Mouse (Mus musculus) stomach, postnatal 0 days (tissue): ENCODE data around the gene Caln1. TPM values are rescaled to one million over a fixed set of nuclear protein-coding genes. Genes with fewer than 3 reads are reported as not detected.

Experiments used
- ATAC-seq: fragments of 200-750 bp; cut with Nextera tagmentation; 2 replicates; pipeline ENCODE4 v1.8.0; 2017; ENCODE audit not compliant: low FRiP score, low TSS enrichment
- DNase-seq: peaks from one replicate; pipeline ENCODE4 v3.0.0-alpha.2; 2016; ENCODE audit warnings: low spot score
- H3K27ac ChIP-seq: fragments of 300-500 bp; sonication (generic); replicated peaks from 2 replicates; pipeline ENCODE4 v1.5.1; 2014; ENCODE audit warnings: mild to moderate bottlenecking, control low read depth
- H3K27me3 ChIP-seq: fragments of 300-500 bp; sonication (generic); 2 replicates; pipeline ENCODE4 v1.6.1; 2014; ENCODE audit warnings: low read length; ENCODE audit not compliant: control insufficient read depth, insufficient read depth
- H3K36me3 ChIP-seq: fragments of 300-500 bp; sonication (generic); 2 replicates; pipeline ENCODE4 v1.6.1; 2014; ENCODE audit warnings: low read length, mixed read lengths; ENCODE audit not compliant: control insufficient read depth, insufficient read depth
- H3K4me1 ChIP-seq: fragments of 300-500 bp; sonication (generic); replicated peaks from 2 replicates; pipeline ENCODE4 v1.6.1; 2014; ENCODE audit warnings: antibody characterized with exemption; ENCODE audit not compliant: control insufficient read depth, insufficient read depth
- H3K4me2 ChIP-seq: fragments of 300-500 bp; sonication (generic); replicated peaks from 2 replicates; pipeline ENCODE4 v1.6.1; 2014; ENCODE audit warnings: low read depth, mild to moderate bottlenecking, control low read depth, moderate library complexity
- H3K4me3 ChIP-seq: fragments of 300-500 bp; sonication (generic); 2 replicates; pipeline ENCODE4 v1.5.1; 2014; ENCODE audit warnings: low read depth, low read length, control low read depth
- H3K9ac ChIP-seq: fragments of 300-500 bp; sonication (generic); 2 replicates; pipeline ENCODE4 v1.6.1; 2014; ENCODE audit warnings: mild to moderate bottlenecking, low read length, control low read depth, mixed read lengths
- H3K9me3 ChIP-seq: fragments of 300-500 bp; sonication (generic); 2 replicates; pipeline ENCODE4 v1.6.1; 2016; ENCODE audit warnings: low read length; ENCODE audit not compliant: control insufficient read depth
- CTCF ChIP-seq: IDR thresholded peaks from 2 replicates; pipeline ENCODE4 v1.5.1; 2016; ENCODE audit warnings: antibody characterized with exemption, low read depth, mild to moderate bottlenecking, moderate library complexity
- EP300 ChIP-seq: optimal IDR thresholded peaks from 2 replicates; pipeline ENCODE3; 2016; ENCODE audit warnings: antibody characterized with exemption
- WGBS: fragments of 180-500 bp; shearing (Covaris S2); extraction: QIAGEN DNeasy Blood & Tissue Kit; methylation state at CpG from one replicate; pipeline ENCODE4 v1.1.7; 2014; 5-methylcytosine and 5-hydroxymethylcytosine counted together
- polyA plus RNA-seq: library from polyadenylated mRNA; unstranded; fragments of >200 nt; fragmentation: Nextera tagmentation; extraction: Ambion mirVana; gene quantifications from 2 replicates; pipeline ENCODE4 v1.2.1, GENCODE M21; 2015

The Caln1 gene
- polyA plus RNA-seq, 1 experiment from 2014 or later, result 0.11 TPM

GRCm38 (mm10) chr5:130792755-130793452, 423.6 kb downstream of the Caln1 start:
- TF ChIP-seq CTCF, result no peak
- no peak for TF ChIP-seq EP300
- Histone ChIP-seq H3K4me3 (no peak overlapping the region), H3K9me3 (no peaks in the 10 kb centered on the region), H3K27ac (no peak overlapping the region), H3K9ac (no peak overlapping the region), H3K36me3 (no peaks in the 10 kb centered on the region), H3K27me3 (no peaks in the 10 kb centered on the region), H3K4me2 (no peak overlapping the region), H3K4me1 (no peaks in the 10 kb centered on the region)
- WGBS, result 77% methylated on average over 3 of the region's 3 CpGs
- no peak for ATAC-seq
- no peak for DNase-seq

- H3K9me3 ChIP-seq, result no peaks in the 10 kb centered on the region
- no peak overlapping the region for H3K4me2 ChIP-seq
- no peak for DNase-seq
- H3K9ac ChIP-seq, result no peak overlapping the region
- 61% methylated on average over 5 of the region's 5 CpGs for WGBS
- no peaks in the 10 kb centered on the region for H3K4me1 ChIP-seq
- ATAC-seq, result no peak
- no peaks in the 10 kb centered on the region for H3K27me3 ChIP-seq
- TF ChIP-seq EP300 (no peak), CTCF (no peak)
- H3K36me3 ChIP-seq, result no peaks in the 10 kb centered on the region
- no peak overlapping the region for H3K27ac ChIP-seq
- H3K4me3 ChIP-seq, result no peak overlapping the region
These were observed 428.5 kb downstream of the Caln1 start for GRCm38 (mm10) chr5:130797713-130798112.

- Histone ChIP-seq H3K27me3 (no peaks in the 10 kb centered on the region), H3K4me1 (no peaks in the 10 kb centered on the region), H3K4me2 (no peak overlapping the region), H3K9me3 (peaks cover 3% of the 10 kb centered on the region; the same call in 1 of the 2 replicates), H3K27ac (no peak overlapping the region), H3K36me3 (no peaks in the 10 kb centered on the region), H3K9ac (no peak overlapping the region), H3K4me3 (no peak overlapping the region)
- TF ChIP-seq CTCF (no peak), EP300 (no peak)
- WGBS, result 24% methylated on average over 6 of the region's 6 CpGs
- no peak for ATAC-seq
- DNase-seq, result no peak
These were observed 441.1 kb downstream of the Caln1 start for GRCm38 (mm10) chr5:130810314-130810713.

GRCm38 (mm10) chr5:130810846-130811245, 441.6 kb downstream of the Caln1 start:
- Histone ChIP-seq H3K27me3 (no peaks in the 10 kb centered on the region), H3K9ac (no peak overlapping the region), H3K4me2 (no peak overlapping the region), H3K4me1 (no peaks in the 10 kb centered on the region), H3K27ac (no peak overlapping the region), H3K4me3 (no peak overlapping the region), H3K9me3 (peaks cover 3% of the 10 kb centered on the region; the same call in 1 of the 2 replicates), H3K36me3 (no peaks in the 10 kb centered on the region)
- DNase-seq, result no peak
- no peak for TF ChIP-seq EP300
- no peak for TF ChIP-seq CTCF
- WGBS, result 26% methylated on average over 1 of the region's 1 CpGs
- ATAC-seq, result no peak

- no peaks in the 10 kb centered on the region for H3K4me1 ChIP-seq
- TF ChIP-seq EP300 (no peak), CTCF (peak; percentile 70)
- DNase-seq, result peak; percentile 21
- H3K27ac ChIP-seq, result no peak overlapping the region
- H3K9me3 ChIP-seq, result peaks cover 3% of the 10 kb centered on the region; the same call in 1 of the 2 replicates
- H3K4me3 ChIP-seq, result no peak overlapping the region
- H3K9ac ChIP-seq, result no peak overlapping the region
- H3K36me3 ChIP-seq, result no peaks in the 10 kb centered on the region
- no peak overlapping the region for H3K4me2 ChIP-seq
- 33% methylated on average over 3 of the region's 3 CpGs for WGBS
- ATAC-seq, result no peak
- H3K27me3 ChIP-seq, result no peaks in the 10 kb centered on the region
These were observed 442.0 kb downstream of the Caln1 start for GRCm38 (mm10) chr5:130811266-130811665.

- Histone ChIP-seq H3K9me3 (peaks cover 3% of the 10 kb centered on the region; the same call in 1 of the 2 replicates), H3K36me3 (no peaks in the 10 kb centered on the region), H3K27me3 (no peaks in the 10 kb centered on the region), H3K9ac (no peak overlapping the region), H3K4me1 (no peaks in the 10 kb centered on the region), H3K4me3 (no peak overlapping the region), H3K4me2 (no peak overlapping the region), H3K27ac (no peak overlapping the region)
- DNase-seq (no peak), ATAC-seq (no peak)
- 90% methylated on average over 3 of the region's 3 CpGs for WGBS
- TF ChIP-seq CTCF (peak; percentile 33; the same call in 1 of the 2 replicates), EP300 (no peak)
These were observed 442.7 kb downstream of the Caln1 start for GRCm38 (mm10) chr5:130811966-130812365.
